Mouse (Mus musculus): Measurements from ENCODE around the gene Nyap1.

DNA sequence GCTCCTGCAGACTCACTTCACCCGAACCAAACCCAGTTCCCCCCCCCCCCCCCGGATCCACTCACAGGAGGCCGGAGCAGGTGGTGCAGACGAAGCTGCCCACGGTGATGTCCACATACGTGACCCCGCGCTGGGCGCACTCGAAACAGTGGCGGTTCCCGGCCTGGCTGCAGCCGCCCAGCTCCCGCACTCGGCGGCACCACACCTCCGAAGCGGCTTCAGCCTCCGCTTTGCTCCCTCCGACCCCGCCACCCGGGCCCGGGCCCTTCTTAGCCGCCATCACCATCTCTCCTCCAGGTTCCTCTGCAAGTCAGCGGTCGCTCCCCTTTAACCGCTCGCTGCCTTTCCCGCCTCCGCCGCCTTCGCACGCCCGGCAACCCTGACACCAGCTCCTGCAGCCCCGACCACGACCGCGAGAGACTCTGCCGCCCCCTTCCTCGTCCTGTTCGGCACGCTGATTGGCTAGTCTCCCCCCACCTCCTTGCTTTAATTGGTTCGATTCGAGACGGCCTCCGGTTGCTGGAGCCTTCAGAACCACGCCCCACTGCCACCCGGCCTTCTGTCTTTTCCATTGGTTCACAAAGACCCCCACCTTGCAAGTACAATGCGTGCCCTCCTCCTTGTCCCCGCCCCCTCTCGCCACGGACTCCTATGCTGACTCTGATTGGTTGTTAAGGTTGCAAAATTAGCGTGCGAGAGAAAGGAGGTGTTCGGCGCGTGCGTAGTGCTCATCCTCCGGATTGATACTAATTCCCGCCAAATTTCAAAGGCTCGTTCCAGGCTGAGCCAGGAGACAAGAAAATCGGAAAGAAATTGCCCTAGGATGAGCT, 56.9 kb downstream of the Nyap1 start, which contains the start of gene Agfg2:
- TF ChIP-seq CTCF (IDR thresholded peaks at IDR 0.05; ENCODE audit: insufficient read depth, low read depth, low read length) (no peak), POLR2A (IDR thresholded peaks at IDR 0.05; ENCODE audit: insufficient read depth, low read depth, low read length) (peak; percentile 48; the same call in 1 of the 2 replicates)

Data from olfactory bulb, adult 2 months (tissue).